Mouse (Mus musculus): ENCODE measurements around the gene Rnaseh2a. TPM values are rescaled to one million over a fixed set of nuclear protein-coding genes. Genes with fewer than 3 reads are reported as not detected.

Rnaseh2a gene
- polyA plus RNA-seq, 1 experiment from 2014 or later = 57.5 TPM

DNA sequence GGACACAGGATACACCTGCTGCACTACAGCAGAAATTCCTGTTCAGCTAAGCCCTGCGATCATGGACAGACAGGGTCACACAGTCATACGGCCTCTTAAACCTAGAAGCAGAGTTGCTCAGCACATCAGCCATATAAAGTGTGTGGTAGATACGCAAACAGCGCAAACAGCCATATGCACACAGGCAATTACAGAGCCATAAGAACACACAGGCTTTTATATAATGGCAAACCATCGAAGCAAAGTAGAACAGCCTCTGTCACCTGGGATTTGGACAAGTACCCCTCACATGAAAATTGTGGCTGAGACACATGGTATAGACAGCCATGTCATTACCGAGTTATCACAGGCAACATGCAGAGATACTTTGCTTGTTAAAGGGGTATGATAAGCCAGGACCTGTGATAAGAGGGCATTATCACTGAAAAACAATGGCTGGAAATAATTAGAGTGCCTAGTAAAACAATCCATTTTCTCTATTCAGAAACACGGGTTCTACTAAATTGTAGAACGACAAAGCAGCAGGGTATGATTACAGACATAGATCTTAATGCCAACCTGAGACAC lies 16.9 kb upstream of the Rnaseh2a start:
- Histone ChIP-seq H3K9me3 (ENCODE audit: control insufficient read depth, low read length) (no peaks in the 10 kb centered on the region), H3K4me1 (ENCODE audit: control insufficient read depth, insufficient read depth, low read depth, low read length) (peaks cover 18% of the 10 kb centered on the region), H3K27me3 (replicated peaks; ENCODE audit: control insufficient read depth, insufficient read depth, low read length) (no peaks in the 10 kb centered on the region; the same call in 1 of the 2 replicates), H3K27ac (ENCODE audit: low read depth, low read length) (peak overlapping the region; percentile 81), H3K36me3 (ENCODE audit: control insufficient read depth, insufficient read depth, low read length) (no peaks in the 10 kb centered on the region), H3K9ac (ENCODE audit: low read depth, low read length) (0 out of 2 replicates have a peak overlapping the region, but pooled peaks have one; percentile 72), H3K4me3 (ENCODE audit: low read length) (peak overlapping the region; percentile 55), H3K4me2 (ENCODE audit: low read length) (peak overlapping the region; percentile 99)
- 37% methylated on average over 8 of the region's 8 CpGs for WGBS
- no peak; the same call in 1 of the 2 replicates for ATAC-seq

DNA sequence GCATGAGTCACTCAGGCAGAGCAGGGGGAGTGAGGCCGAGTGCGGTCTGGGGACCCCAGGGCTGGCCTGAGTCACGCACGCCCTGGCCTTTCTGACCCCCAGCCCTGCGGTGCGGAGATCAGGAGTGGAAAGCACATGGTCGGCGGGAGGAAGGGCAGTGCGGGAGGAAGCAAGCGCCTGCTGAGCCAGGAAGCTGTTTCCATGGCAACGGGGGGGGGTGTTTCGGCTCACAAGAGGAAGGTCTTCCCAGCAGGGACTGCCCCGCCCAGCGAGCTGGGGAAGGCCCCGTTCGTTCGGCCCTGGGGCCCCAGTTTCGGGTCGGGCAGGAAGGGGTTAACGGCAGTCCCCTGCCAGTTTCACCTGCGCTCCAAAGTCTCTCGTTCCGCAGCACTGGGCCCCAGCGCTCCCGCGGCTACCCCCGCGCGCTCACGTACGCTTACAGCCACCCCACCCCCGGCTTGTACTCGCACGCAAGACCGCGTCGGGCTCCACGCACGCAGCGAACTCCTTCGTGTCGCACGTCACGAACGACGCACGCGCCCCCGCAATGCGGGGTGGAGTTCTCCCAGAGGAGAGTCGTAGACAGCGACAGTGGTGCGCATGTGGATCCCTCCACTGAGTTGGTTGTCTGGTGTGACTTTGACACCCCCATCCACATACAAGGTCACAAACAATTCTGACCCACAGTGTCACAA lies 16.3 kb upstream of the Rnaseh2a start:
- WGBS = 0% methylated on average over 53 of the region's 53 CpGs
- Histone ChIP-seq H3K36me3 (ENCODE audit: control insufficient read depth, insufficient read depth, low read length) (no peaks in the 10 kb centered on the region), H3K4me1 (ENCODE audit: control insufficient read depth, insufficient read depth, low read depth, low read length) (peaks cover 18% of the 10 kb centered on the region), H3K9me3 (ENCODE audit: control insufficient read depth, low read length) (no peaks in the 10 kb centered on the region), H3K4me3 (ENCODE audit: low read length) (peak overlapping the region; percentile 55), H3K27ac (ENCODE audit: low read depth, low read length) (peak overlapping the region; percentile 81), H3K4me2 (ENCODE audit: low read length) (peak overlapping the region; percentile 99), H3K9ac (ENCODE audit: low read depth, low read length) (peak overlapping the region; percentile 72), H3K27me3 (replicated peaks; ENCODE audit: control insufficient read depth, insufficient read depth, low read length) (no peaks in the 10 kb centered on the region; the same call in 1 of the 2 replicates)
- peak; percentile 67 for ATAC-seq

DNA sequence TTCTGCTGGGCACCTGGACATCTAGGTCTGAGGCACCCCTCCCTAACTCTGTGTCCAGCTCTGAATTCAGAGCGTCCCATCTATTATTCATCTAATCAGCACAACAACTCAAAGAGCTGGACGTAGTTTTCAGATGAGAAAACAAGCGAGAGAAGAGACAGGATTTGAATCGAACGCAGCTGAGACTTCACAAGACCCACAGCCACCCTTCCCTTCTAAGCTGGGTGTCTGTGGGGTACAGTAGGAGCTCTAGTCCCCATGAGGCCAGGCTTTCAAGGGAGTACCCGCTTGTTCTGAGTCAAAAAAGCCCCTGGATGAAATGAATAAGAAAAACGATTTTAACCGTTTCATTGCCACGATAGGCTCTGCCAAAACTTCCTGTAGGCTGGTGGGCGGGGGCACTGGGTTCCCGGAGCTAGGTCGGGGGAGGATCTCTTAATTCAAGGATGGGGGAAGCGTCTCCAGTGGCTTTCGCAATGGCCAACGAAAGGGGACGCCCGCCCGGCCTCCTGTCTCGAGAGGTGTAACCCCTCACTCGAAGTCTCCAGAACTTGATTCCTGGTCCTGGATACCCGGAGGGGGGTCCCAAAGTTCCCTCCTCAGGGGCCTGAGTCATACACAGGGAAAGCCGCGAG lies 15.6 kb upstream of the Rnaseh2a start:
- no peak for ATAC-seq
- under 1% methylated on average over 23 of the region's 23 CpGs for whole genome bisulfite sequencing
- H3K27ac ChIP-seq (ENCODE audit: low read depth, low read length) = peak overlapping the region; percentile 81

DNA sequence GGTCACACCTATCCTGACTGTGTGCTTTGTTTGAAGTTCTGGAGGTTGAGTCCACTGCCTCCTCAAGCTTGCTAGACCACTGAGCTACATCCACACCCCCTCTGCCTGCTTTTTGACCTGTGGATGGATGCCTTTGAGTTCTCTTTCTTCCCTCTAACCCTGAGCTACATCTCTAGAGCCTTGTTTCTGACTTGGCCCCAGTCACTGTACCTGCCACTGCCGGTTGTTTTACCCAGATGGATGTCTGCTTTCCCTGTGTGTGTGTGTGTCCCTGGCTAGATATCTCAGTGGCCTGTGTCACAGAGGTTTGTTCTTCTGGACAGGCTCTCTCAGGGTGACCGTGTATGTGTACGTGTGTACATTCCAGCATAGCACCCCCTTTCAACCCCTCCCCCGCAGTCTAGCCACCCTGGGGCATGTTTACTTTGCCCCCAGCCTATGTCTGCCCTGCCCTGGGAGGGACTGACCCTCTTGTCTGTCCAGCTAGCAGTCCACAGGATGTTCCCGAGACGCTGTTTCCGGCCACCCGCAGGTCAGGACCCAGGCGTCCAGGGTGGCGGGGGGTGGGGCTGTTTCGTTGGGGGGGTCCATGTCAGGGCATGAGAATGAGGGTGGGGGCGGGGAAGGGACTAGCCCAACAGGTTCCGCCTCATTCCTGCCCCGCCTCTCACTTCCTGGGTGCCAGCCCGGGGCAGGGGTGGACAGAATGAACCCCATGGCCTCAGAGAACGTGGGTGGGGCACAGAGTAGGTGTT lies 14.9 kb upstream of the Rnaseh2a start:
- peak overlapping the region; percentile 6; the same call in 1 of the 2 replicates for H3K9ac ChIP-seq (ENCODE audit: low read depth, low read length)
- 0 out of 2 replicates have a peak overlapping the region, but pooled peaks have one; percentile 81 for H3K27ac ChIP-seq (ENCODE audit: low read depth, low read length)
- H3K9me3 ChIP-seq (ENCODE audit: control insufficient read depth, low read length) = no peaks in the 10 kb centered on the region
- H3K4me2 ChIP-seq (ENCODE audit: low read length) = peak overlapping the region; percentile 99
- no peaks in the 10 kb centered on the region for H3K36me3 ChIP-seq (ENCODE audit: control insufficient read depth, insufficient read depth, low read length)
- peak overlapping the region; percentile 55; the same call in 1 of the 2 replicates for H3K4me3 ChIP-seq (ENCODE audit: low read length)
- no peaks in the 10 kb centered on the region; the same call in 1 of the 2 replicates for H3K27me3 ChIP-seq (replicated peaks; ENCODE audit: control insufficient read depth, insufficient read depth, low read length)
- no peak for ATAC-seq
- H3K4me1 ChIP-seq (ENCODE audit: control insufficient read depth, insufficient read depth, low read depth, low read length) = peaks cover 30% of the 10 kb centered on the region
- WGBS = 16% methylated on average over 16 of the region's 16 CpGs

More for the DNA sequence above, 15.6 kb upstream of the Rnaseh2a start:
- H3K4me2 ChIP-seq (ENCODE audit: low read length) = peak overlapping the region; percentile 99
- H3K4me3 ChIP-seq (ENCODE audit: low read length) = peak overlapping the region; percentile 55
- H3K36me3 ChIP-seq (ENCODE audit: control insufficient read depth, insufficient read depth, low read length) = no peaks in the 10 kb centered on the region
- H3K27me3 ChIP-seq (replicated peaks; ENCODE audit: control insufficient read depth, insufficient read depth, low read length) = no peaks in the 10 kb centered on the region; the same call in 1 of the 2 replicates
- H3K4me1 ChIP-seq (ENCODE audit: control insufficient read depth, insufficient read depth, low read depth, low read length) = peaks cover 23% of the 10 kb centered on the region
- no peaks in the 10 kb centered on the region for H3K9me3 ChIP-seq (ENCODE audit: control insufficient read depth, low read length)
- peak overlapping the region; percentile 72 for H3K9ac ChIP-seq (ENCODE audit: low read depth, low read length)

DNA sequence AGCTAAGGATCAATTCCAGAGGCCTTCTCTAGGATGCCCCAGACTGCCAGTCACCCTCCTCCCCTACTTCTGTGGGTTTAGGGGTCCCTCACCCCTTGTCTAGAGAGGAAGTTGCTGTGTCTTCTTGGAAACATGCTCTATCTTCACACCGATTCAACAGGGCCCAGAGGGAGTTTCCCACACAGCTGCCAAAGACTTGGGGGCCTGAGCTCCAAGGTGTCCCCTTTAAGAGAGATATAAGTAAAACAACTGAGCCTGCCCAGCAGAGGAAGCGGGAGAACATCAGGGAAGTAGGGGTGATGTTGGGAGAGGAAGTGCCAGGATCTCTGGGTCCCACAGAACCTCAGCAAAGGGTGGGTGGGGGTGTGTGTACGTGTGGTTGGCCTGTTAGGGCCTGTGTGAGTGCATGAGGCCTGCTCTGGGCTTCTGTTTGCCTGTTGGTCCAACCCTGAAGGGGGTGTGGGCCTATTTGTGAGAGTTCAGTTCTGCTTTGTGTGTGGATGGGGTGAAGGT lies 13.0 kb upstream of the Rnaseh2a start:
- Histone ChIP-seq H3K4me1 (ENCODE audit: control insufficient read depth, insufficient read depth, low read depth, low read length) (peaks cover 44% of the 10 kb centered on the region), H3K36me3 (ENCODE audit: control insufficient read depth, insufficient read depth, low read length) (no peaks in the 10 kb centered on the region), H3K4me3 (ENCODE audit: low read length) (no peak overlapping the region), H3K9ac (ENCODE audit: low read depth, low read length) (no peak overlapping the region), H3K27ac (ENCODE audit: low read depth, low read length) (no peak overlapping the region), H3K9me3 (ENCODE audit: control insufficient read depth, low read length) (no peaks in the 10 kb centered on the region), H3K27me3 (replicated peaks; ENCODE audit: control insufficient read depth, insufficient read depth, low read length) (peaks cover 4% of the 10 kb centered on the region; the same call in 1 of the 2 replicates), H3K4me2 (ENCODE audit: low read length) (no peak overlapping the region)
- no peak for ATAC-seq
- 64% methylated on average over 3 of the region's 3 CpGs for WGBS

DNA sequence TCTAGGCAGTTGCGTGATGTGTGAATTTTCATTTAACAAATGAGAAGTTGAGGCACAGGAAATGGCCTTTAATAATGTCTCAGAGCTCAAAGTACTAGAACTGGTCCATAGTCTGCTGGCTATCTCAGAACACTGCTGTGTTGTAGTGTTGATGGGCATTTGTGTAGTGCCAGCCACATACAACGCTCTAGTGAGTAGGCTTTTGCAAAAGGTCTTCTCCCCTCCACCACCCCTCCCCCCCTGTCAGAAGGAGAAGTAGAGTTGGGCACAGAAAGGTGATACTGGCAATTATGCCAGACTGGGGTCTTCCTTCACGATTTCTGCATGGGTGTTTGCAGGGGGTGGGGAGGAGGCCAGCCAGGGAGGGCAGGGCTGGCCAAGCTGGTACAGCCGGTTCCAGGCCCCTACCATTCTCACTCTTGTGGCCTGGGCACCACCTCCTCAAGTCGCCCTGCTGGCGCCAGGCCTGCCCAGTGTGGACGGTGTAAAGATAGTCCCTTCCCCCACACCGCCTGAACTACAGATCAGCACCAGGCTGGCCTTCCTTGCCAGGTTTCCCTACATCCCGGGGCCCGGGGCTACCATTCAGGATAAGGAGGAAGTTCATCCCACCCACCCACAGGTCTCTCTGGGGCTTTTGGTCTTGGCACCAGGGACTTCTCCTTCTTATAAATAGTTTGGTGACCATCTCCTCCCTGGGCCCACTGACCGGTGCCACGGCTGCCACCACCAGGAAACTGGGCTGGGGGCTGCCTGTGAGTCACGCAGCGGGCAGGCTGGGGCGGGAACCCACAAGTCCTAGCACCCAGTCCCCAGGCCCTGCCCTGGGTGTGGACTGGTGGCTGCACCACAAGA lies 12.3 kb upstream of the Rnaseh2a start:
- no peak overlapping the region for H3K9ac ChIP-seq (ENCODE audit: low read depth, low read length)
- peaks cover 5% of the 10 kb centered on the region for H3K27me3 ChIP-seq (replicated peaks; ENCODE audit: control insufficient read depth, insufficient read depth, low read length)
- H3K27ac ChIP-seq (ENCODE audit: low read depth, low read length) = no peak overlapping the region
- no peak overlapping the region for H3K4me3 ChIP-seq (ENCODE audit: low read length)
- H3K36me3 ChIP-seq (ENCODE audit: control insufficient read depth, insufficient read depth, low read length) = no peaks in the 10 kb centered on the region
- no peak for ATAC-seq
- 78% methylated on average over 15 of the region's 15 CpGs for WGBS
- H3K9me3 ChIP-seq (ENCODE audit: control insufficient read depth, low read length) = no peaks in the 10 kb centered on the region
- no peak overlapping the region for H3K4me2 ChIP-seq (ENCODE audit: low read length)
- peaks cover 50% of the 10 kb centered on the region for H3K4me1 ChIP-seq (ENCODE audit: control insufficient read depth, insufficient read depth, low read depth, low read length)

DNA sequence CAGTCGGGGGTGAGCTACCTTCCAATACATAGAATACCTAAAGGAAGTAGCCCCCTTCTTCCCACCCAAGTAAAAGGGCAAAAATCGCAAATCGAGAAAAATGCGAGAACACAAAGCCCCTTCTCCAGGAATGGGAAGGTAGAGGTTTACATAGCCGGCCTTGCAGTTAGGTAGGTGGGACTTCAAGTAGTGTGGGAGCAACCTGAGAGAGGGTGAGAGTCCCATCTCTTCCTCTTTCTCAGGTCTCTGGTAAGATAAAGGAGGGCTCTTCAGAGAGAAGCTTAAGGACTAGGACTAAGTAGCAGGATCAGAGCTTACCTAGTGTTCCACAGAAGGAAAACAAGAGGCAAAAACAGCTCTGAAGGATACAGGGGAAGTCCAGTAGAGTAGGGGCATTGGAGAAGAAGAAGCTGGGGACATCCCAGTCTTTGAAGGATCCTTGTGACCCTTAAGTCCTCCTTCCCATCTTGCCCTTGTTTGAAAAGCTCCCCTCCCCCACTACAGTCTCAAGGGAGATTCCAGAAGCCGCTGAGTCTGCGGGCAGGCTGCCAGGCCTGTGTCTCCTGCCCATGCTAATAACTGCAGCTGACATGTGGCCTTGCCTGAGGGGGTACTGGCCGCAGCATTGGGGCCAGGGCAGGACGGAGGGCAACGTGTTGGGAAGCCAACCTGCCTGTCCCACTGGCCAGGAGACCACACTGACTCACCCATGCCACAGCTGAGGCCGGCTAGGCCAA lies 11.2 kb upstream of the Rnaseh2a start:
- Histone ChIP-seq H3K4me3 (ENCODE audit: low read length) (no peak overlapping the region), H3K4me2 (ENCODE audit: low read length) (peak overlapping the region; percentile 6; the same call in 1 of the 2 replicates), H3K4me1 (ENCODE audit: control insufficient read depth, insufficient read depth, low read depth, low read length) (peaks cover 59% of the 10 kb centered on the region), H3K36me3 (ENCODE audit: control insufficient read depth, insufficient read depth, low read length) (no peaks in the 10 kb centered on the region), H3K9ac (ENCODE audit: low read depth, low read length) (0 out of 2 replicates have a peak overlapping the region, but pooled peaks have one; percentile 8), H3K9me3 (ENCODE audit: control insufficient read depth, low read length) (no peaks in the 10 kb centered on the region), H3K27ac (ENCODE audit: low read depth, low read length) (peak overlapping the region; percentile 1; the same call in 1 of the 2 replicates), H3K27me3 (replicated peaks; ENCODE audit: control insufficient read depth, insufficient read depth, low read length) (peaks cover 5% of the 10 kb centered on the region)
- 31% methylated on average over 11 of the region's 11 CpGs for WGBS
- no peak for ATAC-seq
